Mouse (Mus musculus) A20 (cell line): ENCODE results near the gene Tacstd2.
"Not testable (repeated sequence)": the region's sequence is repeated elsewhere in the genome, so short reads cannot be mapped to it uniquely, and the experiment has no call there.

ENCODE experiments used
- DNase-seq: peaks from one replicate; pipeline ENCODE4 v3.0.0-alpha.2; 2011; ENCODE audit warnings: low read depth, low spot score

Tacstd2 gene

DNA sequence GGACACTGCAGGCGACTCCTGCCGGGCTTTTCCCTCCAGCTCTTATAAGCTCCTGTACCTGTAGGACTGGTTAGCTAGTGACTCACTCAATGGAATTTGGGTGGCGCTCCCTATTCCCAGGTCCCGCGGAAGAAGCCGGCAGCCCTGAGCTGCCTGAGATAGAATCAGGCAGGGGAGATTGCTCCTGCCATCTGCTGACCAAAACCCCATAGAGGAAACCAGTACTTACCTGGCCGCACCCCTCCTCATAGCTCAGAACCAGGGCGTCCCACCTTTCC, at the start of gene Tacstd2:
Tacstd2 (minus strand) TSS at position 20 of the 278 bp plus-strand sequence.
- DNase-seq: no peak

DNA sequence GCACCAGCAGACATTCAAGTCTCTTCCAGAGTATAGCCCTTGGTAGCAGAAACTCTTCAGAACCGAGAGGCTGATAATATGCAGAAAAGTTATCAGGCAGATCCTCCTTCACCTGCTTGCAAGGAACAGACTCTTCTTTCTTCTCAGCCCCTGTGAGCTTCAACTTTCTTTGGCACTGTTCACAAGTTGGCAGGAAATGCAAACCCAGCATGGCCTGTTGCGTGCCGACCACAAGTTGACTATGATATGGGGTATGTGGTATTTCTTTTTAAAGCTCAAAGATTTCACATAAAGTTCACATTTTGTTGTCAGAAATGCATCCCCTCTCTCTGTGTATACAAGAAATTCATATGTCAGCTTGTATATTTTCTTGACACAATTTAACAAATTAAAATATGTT, 30.7 kb upstream of the Tacstd2 start:
- DNase-seq: no peak

DNA sequence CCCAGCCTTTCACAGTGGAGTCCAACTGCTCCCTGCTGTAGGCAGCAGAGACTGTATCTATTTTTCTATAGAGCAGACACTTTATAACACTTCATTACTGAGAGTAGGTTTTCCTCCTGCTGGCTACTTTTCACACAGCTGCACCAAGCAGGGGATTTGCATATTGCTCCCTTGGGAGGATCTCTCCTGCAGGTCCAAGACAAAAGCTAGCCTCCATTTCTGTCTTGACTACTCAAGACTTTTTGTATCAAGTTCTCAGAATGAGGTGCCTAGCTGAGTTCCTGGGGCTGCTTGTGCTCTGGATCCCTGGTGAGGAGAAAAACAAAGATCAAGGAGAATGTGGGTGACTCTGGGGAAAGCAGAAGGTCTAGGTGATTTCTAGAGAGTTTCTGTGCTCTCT, 19.8 kb upstream of the Tacstd2 start:
- peak; percentile 24 for DNase-seq

DNA sequence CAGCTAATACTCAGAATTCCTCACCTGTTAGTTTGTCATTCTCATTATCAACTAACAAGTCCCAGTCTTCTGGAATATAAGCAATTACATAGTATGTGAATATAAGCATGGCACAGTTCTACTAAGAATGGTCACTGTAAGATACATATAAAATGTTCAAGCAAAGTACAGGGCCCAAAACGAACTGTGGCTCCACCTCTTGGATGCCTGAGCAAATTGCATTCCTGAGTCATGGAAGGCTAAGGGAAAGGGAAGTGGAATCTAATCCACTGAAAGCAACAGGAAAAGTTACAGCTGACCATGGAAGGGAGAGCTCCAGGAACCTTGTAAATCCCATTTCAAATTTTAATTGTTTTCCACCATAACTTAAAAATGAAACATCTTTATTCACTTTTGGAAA, 14.0 kb upstream of the Tacstd2 start:
- DNase-seq: no peak

DNA sequence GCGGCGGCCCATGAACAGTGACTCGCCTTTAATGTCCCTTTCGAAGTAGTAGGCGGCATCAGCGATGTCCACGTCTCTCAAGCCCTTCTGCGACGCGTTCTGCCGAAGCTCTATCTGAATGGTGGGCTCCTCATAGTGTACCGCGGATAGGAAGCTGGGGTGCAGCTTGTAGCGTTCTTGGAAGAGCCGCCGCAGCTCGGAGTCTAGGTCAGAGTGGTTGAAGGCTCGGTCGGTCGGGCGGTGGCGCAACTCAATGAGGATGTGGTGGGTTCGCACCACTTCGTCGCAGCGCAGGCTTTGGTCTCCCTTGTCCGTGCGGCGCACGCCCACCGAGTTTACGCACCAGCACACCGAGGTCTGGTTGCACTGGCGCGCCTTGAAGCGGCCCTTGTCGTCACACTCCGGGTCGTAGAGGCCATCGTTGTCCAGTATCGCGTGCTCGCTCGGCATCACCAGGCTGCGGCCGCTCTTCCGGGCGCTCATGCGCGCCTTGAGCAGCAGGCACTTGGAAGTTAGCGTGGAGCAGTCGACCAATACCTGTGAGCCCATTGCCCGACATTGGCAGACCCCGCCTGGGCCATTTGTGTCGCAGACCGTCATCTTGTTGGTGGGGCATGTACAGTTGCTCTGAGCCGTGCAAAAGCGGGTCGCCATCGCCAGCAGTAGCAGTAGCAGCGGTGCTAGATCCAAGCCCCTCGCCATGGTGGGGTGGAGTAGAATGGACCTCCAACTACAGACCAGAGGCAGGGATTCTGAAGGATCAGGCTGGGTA, 405 bp downstream of the Tacstd2 start:
- DNase-seq: no peak

DNA sequence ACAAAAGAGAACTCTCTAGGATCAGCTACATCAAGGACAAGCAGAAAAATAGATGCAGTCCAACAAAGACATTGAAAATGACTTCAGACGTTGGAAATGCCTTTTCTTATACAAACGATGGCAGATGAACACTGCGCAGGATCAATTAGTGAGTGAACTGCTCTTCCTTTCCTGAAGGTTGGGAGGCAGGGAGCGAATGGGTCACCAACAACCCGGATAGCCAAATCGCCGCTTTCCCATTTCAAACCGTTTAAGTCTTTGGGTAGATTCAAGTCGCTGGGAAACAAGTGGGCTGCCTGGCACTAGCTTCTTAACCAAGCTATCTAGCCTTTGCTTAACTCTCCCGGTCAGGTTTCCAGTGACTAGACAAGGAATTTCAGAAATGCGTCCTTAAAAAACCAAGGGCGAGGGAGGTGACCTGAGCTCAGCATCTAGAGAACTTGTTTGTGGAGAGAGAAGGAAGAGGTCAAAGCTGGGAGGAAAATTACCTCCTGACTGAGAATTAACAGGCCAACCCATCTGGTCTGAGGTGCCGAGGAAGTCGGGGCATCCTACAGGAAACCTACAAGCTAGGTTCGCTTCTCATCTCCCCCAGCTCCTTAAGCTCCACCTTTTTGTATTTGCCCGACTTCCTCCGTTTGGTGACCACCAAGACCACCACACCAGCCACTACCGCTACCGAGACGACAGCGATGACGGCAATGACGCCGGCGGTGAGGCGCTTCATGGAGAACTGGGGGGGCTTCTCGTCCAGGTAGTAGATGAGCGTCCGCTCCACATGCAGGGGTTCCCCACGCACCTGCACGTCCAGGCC, 1.2 kb downstream of the Tacstd2 start:
- no peak for DNase-seq

DNA sequence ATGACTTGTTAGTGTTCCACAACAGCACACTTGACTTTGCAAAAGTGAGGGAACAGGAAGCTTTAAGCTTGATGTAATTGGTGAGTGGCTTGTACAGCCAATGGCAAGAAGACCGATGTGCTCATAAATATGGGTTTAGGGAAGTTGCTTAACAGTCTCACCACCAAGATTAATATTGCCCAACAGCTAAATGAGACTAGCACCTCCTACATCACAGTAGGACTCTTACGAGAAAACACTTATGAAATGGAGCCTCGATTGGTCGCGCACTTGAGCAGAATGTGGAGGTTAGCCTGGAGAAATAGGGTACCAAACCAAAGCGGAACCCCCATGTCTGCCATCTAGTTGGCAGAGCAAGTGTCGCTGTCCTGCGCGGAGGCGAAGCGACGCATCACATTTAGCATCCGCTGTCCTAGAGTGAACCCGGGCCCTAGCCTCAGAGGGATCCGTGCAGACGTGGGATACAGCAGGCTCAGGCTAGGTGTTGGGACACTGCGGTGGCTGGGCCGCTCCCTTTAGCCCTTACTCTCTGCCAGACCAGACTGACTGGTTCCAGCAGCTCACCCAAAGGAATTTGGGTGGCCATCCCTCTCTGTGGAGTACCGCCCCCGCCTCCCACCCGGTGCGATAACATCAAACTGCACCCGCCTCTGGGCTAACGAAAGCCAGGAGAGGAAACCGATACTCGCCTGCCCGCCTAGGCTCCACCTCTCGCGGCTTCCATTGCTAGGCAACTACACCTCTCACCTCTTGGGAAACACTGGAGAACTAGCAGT, 2.7 kb downstream of the Tacstd2 start:
- DNase-seq: no peak

DNA sequence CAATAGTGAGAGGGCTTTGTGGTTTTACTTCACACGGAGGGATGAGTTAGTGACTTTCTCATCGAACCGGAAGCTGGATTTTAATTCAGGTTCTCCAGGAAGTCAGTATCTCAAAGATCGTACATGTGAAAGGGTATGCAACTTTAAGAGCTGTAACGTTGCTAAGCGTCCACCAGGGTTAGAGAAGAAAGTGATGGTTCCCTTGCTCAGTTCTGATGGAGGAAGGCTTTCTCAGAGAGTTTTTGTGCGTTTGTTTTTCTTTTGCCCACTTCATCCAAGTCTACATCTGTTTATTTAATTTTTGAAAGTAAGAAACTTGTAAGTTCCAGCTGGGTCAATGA, 3.8 kb downstream of the Tacstd2 start:
- DNase-seq: no peak

DNA sequence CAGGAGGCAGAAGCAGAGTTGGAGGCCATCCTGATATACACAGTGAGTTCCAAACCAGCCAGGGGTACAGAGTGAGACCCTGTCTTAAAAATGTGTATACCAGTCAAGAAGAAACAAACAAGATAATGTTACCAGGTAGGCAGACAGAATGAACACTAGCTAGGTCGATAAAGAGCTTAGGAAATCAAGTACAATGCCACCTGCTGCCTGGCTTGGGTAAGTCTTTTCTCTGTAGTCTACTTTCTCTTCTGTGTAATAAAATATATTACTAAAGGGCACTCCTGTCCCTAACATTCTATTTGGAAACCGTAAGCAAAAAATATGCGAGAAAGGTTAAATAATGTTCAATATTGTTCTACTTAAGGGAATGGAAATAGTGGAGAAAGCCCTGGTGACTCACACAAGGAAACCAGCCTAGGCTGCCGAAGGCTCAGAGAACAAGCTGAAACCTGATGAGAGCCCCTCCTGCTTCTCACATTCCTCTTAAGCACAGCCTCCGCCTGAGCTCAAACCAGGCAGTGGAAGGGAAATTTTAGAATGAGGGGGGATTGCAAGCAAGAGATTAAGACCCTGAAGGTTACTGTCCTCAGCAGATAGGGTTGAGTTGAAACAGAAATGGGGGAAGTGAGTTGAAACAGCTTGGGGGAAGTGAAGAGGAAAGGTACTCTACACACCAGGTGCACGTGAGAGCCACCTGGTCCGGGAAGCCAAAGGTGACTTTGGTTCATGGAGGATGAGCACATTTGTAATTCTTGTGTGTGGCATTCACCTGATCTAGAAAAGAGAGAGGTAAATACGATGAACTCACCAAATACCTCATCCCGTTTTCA, 4.4 kb downstream of the Tacstd2 start:
- DNase-seq: peak; percentile 56

DNA sequence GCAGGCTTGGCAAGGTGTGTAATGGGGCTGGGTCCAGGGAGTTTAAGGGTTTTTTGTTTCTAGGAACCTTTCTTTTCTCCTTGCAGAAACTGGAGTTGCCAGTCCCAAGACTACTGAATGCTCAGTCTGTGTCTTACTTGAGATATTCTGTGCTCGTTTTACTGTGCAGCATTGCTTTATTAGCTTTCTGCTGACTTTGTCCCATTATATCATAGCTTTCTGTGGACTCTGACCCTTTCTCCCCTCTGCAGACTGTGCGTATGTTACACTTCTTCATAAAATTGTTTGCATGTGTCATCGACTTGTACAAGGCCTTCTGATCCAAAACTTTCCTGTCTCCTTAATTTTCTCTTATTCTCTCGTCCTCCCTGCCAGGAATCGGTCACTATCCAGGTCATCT, 9.2 kb downstream of the Tacstd2 start:
- DNase-seq: no peak

DNA sequence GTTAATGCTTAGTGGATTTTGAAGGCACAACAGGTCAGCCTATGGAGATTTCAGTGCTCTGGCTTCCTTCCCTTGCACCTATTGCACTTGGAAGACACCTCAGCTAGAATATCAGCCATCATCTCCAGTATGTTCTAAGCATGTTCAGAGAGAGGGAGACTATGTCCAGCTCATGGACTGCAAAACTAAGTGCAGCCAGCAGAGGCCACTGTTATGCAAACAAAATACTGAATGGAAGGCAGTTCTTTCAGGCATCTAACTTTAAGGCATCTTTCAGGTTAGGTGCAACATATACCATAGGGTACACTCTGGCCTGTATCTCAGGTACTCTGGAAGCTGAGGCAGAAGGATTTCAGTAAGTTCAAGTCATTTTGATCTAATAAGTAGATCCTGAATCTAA, 24.8 kb downstream of the Tacstd2 start:
- peak; percentile 25 for DNase-seq

DNA sequence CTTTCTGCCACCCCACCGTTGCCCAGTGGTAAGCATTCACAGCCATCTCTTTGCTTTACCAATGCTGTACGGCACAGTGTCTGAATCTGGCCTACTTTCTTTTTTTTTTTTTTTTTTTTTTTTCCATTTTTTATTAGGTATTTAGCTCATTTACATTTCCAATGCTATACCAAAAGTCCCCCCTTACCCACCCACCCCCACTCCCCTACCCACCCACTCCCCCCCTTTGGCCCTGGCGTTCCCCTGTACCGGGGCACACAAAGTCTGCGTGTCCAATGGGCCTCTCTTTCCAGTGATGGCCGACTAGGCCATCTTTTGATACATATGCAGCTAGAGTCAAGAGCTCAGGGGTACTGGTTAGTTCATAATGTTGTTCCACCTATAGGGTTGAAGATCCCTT, 33.7 kb downstream of the Tacstd2 start:
- DNase-seq: not testable (repeated sequence)

DNA sequence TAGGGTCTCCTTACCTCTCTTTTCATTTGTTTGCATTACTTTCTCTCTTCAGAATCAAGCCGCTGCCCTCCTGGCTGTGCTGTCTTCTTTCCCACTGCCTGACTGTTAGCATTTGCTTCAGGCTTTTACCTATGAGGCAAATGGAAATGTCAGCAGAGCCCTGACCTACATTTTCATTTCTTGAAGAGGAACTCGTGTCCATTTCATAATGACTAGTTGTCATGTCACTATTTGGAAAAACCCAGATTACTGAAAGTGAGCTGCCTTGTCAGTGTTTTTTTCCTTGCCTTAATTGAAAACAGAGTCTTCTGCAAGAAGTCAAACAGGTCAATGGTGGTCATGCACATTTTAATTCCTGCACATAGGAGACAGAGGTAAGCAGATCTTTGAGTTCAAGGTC, 43.8 kb downstream of the Tacstd2 start, which contains the start of gene Il23r:
Il23r (minus strand) TSS at position 101 of the 400 bp plus-strand sequence.
- no peak for DNase-seq
